Mouse (Mus musculus) WW6 (cell line): ENCODE results near the gene Mcl1.
"Not testable (repeated sequence)": the region's sequence is repeated elsewhere in the genome, so short reads cannot be mapped to it uniquely, and the experiment has no call there.

ENCODE experiments used
- DNase-seq: peaks from one replicate; pipeline ENCODE4 v3.0.0-alpha.2; 2013; ENCODE audit warnings: low read depth, low spot score

The Mcl1 gene

DNA sequence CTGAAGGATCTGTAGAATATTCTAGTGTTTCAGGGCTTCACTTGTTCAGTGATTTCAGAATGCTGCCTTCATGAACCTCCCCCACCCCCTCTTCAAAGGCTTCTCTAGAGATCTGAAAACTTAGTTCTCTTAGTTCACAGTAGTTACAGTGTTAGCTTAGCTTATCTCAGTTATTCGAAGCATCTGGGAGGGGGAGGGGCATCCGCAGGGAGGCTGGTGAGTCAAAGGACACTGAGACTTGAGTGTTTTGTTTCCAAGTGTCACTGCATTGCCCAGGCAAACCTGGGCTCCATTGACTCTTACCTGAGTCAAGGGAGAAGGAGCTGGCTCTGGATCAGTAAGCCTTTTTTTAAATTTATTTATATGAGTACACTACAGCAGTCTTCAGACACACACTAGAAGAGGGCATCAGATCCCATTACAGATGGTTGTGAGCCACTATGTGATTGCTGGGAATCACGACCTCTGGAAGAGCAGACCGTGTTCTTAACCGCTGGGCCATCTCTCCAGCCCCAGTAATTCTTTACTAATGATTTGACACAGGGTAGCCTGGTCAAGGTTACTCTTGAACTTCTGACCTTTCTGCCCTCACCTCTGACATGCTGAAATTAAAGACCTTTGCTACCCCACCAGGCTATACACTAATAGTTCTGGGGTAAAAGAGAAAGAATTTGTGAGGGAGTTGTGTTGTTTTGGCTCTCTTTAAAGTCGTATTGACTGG lies 7.7 kb downstream of the Mcl1 start:
- no peak for DNase-seq

- no peak for DNase-seq
Measured at GRCm38 (mm10) chr3:95667521-95667920, 8.9 kb downstream of the Mcl1 start.

DNA sequence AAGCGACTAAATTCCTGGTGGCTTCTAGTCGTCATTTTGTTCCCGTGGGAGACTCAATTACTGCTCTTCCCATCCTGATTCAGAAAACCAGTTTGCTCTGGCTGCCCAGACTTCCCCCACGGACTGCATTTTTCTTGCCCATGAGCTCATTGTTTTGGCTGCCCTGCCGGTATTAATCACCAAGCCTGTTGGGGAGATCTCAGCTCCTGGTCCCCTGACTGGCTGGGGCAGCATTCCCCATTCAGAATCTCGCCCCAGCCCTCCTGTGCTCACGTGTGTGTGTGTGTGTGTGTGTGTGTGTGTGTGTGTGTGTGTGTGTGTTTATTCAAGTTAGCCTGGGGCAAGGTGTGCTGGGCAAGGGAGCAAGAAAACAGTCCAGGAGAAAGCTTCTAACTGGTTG lies 9.4 kb downstream of the Mcl1 start:
- no peak for DNase-seq

GRCm38 (mm10) chr3:95668589-95669308 lies 10.2 kb downstream of the Mcl1 start:
- no peak for DNase-seq

- DNase-seq = no peak
Measured at GRCm38 (mm10) chr3:95669309-95669665, 10.7 kb downstream of the Mcl1 start.

GRCm38 (mm10) chr3:95670419-95670818 lies 11.8 kb downstream of the Mcl1 start:
- DNase-seq = not testable (repeated sequence)

- no peak for DNase-seq
Measured at GRCm38 (mm10) chr3:95671201-95671600, 12.6 kb downstream of the Mcl1 start.

DNA sequence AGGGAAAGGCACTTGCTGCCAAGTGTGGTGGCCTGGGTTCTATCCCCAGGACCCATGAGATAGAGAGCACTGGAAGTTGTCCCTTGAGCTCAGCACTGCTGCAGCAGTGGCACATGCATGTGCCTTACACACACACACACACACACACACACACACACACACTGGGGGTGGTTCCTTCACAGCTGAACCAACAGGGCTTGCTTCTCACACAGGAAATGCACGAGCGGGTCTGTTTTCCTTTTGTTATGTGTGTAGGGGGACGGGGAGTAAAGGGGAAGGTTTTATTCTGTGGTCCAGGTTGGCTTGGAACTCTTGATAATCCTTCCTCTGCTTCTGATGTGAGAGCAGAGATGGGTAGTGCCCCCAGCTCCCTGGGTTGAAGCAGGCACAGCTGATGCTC lies 13.9 kb downstream of the Mcl1 start:
- no peak for DNase-seq

GRCm38 (mm10) chr3:95672861-95673706 lies 14.5 kb downstream of the Mcl1 start:
- no peak for DNase-seq

DNA sequence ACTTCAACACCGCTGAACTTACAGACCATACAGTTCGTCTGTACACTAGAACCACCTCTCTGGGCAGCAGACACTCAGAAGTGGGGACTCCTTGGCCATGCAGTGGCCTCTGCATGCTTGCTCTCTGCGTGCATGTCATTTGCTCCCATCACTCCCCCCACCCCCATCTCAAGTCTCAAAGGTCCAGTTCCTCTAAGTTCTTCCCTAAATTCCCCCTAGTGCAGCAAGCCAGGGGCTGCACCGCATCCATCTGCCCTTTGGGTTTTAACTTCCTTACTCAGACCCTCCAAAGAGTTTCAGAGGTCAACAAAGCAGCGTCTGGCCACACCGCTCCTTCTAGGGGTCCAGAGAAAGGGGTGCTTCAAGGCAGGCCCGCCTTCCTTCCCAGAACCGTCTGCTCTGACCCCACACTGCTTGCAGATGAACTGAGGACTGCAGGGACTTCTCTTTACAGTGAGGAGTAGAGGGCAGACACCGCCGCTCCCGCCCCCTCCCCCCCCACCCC lies 15.2 kb downstream of the Mcl1 start:
- no peak for DNase-seq

GRCm38 (mm10) chr3:95674236-95674635 lies 15.6 kb downstream of the Mcl1 start:
- DNase-seq = peak; percentile 86

- DNase-seq = no peak
Measured at GRCm38 (mm10) chr3:95674812-95675211, 16.2 kb downstream of the Mcl1 start.

DNA sequence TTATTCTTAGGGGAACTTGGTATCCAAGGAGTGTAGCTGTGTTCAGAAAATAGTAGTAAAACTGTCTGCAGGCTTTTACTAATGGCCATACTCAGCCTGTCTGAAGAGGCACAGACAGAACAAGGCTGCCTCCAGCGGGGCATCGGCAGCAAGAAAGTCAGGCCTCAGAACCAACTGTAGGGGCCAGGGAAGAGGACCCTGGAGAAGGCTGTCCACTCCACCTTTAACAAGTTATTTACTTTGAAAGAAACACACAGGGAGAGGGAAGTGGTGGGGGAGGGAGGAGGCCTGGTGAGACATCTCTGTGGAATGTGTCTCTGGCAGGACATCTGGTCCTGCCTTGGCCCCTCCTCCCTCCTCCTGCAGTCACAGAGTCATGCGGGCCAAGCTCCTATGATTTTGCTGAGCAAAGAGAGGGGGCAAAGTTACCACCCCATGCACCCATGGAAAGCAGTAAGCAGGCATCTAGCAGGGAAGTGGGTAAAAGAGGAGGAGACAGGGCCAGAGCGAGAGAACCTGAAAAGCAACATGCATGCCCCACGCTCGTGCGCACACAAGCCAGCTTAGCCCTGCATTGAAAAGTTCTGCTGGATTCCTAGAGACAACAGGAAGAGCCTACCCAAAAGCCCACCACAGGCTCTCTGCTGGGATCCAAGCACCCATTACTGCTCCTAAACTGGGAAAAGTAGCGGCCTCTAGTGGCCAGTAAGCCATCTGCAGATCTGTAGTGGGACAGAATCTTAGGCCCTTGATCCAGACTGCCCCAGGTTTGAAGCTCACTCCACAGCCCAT lies 16.9 kb downstream of the Mcl1 start:
- no peak for DNase-seq

DNA sequence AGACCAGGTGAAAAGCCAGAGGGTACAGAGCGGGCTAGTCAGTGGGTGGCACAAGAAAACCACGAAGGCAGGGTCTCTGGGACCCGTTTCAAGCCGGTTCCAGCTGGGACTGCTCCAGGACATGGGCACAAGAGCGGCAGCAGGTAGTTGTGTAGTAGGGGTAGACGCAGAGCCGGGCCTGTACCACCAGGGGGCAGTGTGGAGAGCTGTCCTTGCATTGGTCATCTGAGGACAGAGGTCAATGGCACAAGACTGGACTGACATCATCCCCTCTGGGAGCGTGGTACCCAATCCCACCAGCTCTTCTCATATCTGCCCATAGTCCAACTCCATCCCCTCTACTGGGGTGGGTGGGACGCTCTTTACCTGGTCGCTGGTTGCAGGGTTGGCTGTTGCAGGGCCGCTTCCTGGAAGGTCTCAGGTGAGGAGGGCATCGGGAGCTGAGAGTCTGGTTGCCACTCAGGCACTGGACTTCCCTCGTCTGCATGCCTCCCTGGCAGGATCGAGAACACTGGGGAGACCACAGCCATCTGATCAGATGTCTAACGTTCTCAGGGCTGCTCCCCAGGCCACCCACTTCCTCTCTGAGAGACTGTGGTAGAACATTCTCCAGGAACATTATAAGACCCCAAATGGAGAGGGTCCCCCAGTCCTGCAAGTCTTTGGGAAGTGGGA lies 18.3 kb downstream of the Mcl1 start:
- no peak for DNase-seq

DNA sequence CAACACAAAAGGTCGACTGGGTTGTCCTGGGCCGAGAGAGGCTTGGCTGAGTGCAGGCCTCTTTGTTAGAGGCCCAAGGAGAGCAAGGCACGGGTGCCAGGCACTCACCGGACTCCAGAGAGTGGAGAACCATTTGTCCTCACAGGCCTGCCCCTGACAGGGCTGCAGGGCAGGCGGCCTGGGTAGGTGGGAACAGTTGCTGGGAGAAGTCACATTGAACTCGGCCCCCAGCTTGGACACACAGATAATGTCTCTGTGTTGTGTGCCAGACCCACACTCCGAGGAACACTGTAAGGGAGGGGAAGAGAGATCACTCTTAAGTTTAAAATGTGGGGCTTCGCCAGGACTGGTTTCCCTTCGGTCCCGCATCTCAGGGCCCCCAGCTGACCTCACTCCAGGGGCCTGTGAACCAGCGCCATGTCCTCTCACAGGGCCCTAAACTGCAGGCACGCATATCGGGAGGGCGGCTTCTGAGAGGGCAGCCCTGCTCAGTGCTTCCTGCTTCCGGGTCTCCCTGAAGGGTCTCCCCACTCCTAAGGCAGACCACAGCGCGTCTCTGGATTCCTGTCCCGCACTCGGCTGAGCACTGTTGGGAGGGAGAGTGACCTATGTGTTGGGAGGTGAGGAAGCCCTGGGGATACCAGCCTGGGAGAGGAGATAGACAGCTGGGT lies 19.0 kb downstream of the Mcl1 start:
- DNase-seq = no peak

GRCm38 (mm10) chr3:95679551-95679950 lies 21.0 kb downstream of the Mcl1 start:
- no peak for DNase-seq

- no peak for DNase-seq
Measured at GRCm38 (mm10) chr3:95680673-95681072, 22.1 kb downstream of the Mcl1 start.

GRCm38 (mm10) chr3:95681365-95681764 lies 22.8 kb downstream of the Mcl1 start:
- DNase-seq = no peak

DNA sequence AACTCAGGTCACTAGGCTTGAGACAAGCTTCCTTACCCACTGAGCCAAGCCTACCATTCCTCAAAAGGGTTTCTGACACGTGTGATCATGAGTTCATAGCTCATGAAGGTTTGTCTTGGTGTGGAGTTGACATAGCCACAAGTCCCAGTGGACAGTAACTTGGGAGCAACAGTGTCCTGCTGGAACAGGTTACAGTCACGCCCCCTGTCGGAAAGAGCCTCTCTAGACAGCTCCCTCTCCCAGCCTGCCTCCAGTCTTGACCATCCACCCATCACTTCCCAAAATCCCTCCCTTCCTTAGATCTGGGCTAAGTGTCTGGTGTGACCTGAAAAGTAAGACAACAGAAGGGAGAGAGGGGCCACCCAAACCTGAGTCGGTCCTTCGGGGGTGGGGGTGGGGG lies 24.3 kb downstream of the Mcl1 start:
- DNase-seq = no peak

DNA sequence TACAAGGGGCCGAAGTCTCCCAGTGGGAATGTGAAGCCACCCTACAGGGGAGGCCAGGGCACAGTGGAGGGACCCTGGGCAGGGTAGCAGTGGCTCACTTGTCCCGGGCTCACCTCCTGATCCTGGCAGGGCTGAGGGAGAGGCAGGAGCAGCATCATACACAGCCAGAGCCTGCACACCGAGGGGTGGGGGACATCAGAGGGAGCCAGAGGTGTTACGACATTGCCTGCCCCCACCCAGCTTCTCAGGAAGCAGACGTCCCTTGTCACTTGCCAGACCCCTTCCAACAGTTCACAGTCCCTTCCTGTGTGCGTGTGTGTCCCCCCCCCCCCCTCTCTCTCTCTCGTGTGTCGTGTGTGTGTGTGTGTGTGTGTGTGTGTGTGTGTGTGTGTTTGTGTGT lies 26.3 kb downstream of the Mcl1 start:
- no peak for DNase-seq
